15 mouse cellular contexts compared by ENCODE assay signal in the genomic region with DNA sequence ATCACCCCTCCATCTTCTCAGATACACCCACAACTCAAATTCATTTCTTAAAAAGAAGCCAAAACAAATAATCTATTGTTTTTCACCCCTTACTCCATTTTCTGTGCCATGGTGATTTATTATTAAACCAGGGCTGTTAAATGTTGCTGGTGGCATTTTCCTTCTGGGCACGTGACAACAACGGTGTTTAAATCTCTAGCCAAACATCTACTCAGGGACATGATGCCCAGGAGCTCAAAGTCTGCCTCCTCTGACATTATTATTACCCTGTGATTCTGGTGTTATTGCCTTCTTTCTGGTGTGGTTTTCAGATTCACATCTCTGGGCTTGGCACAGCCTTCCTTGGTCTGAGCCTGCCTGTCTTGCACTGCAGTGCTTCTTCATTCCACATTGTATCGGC.
DNase-seq lines count a peak whose midpoint lies in the region.
"Had no signal": no experiment of that assay in that cellular context is flagged by ENCODE, and none has a peak within 500 bp of the region (broad histone marks: within the 10 kb centered on the region; RNA-seq: fewer than 3 reads in every experiment).

No protein-coding gene starts in this region.

- DNase-seq in kidney, adult 11 months, result peak; percentile 7
- no peak for DNase-seq in kidney, postnatal 10 days
- peak; percentile 7 to 35 for DNase-seq in kidney, adult 8-10 months
- DNase-seq in kidney, adult 18-20 months, result no peak
- DNase-seq in kidney, postnatal 36 days, result peak; percentile 24 to 32
- no peak for DNase-seq in kidney, postnatal 25 days
- DNase-seq: adrenal gland, adult 8-10 months; adrenal gland, postnatal 14 days; adrenal gland, postnatal 36 days; B cell, adult 2 months; cerebellum, adult 11-12 months; cerebellum, adult 2 months; cerebellum, adult 9-10 months; cerebellum, postnatal 10 days; cerebellum, postnatal 25 days had no signal

Comparison
In these comparisons a context has a peak if more than half of its experiments do, and no peak if none do; other contexts are left out.
1. DNase-seq: peak in kidney, adult 11 months (single experiment), kidney, adult 8-10 months (2 of 2) and kidney, postnatal 36 days (2 of 2); none in kidney, postnatal 10 days (single experiment), kidney, adult 18-20 months (single experiment) and kidney, postnatal 25 days (0 of 2).